Mouse (Mus musculus) liver, adult 2 months (tissue): ENCODE data around the gene Pold2. TPM values are rescaled to one million over a fixed set of nuclear protein-coding genes. Genes with fewer than 3 reads are reported as not detected.

Experiments
- DNase-seq: peaks from one replicate; pipeline ENCODE4 v3.0.0-alpha.2; 2011; ENCODE audit warnings: low read depth, low spot score; ENCODE audit errors: extremely low read depth
- H3K27ac ChIP-seq: fragments of 200-500 bp; replicated peaks from 2 replicates; pipeline ENCODE4 v1.5.1; 2012; ENCODE audit warnings: low read depth, mild to moderate bottlenecking, control low read depth, inconsistent platforms, low read length; ENCODE audit not compliant: insufficient read depth
- H3K27me3 ChIP-seq: fragments of 200-500 bp; 2 replicates; pipeline ENCODE4 v1.6.1; 2012; ENCODE audit warnings: mild to moderate bottlenecking, moderate library complexity, low read length, inconsistent platforms; ENCODE audit not compliant: control insufficient read depth, insufficient read depth
- H3K36me3 ChIP-seq: fragments of 200-500 bp; 2 replicates; pipeline ENCODE4 v1.6.1; 2012; ENCODE audit warnings: low read length, inconsistent platforms; ENCODE audit not compliant: control insufficient read depth, insufficient read depth
- H3K4me1 ChIP-seq: fragments of 200-500 bp; 2 replicates; pipeline ENCODE4 v1.6.1; 2011; ENCODE audit warnings: low read length; ENCODE audit not compliant: control insufficient read depth, insufficient read depth
- H3K4me3 ChIP-seq: fragments of 200-500 bp; 2 replicates; pipeline ENCODE4 v1.5.1; 2011; ENCODE audit warnings: low read depth, mild to moderate bottlenecking, control low read depth, low read length, moderate library complexity; ENCODE audit not compliant: insufficient read depth
- H3K79me2 ChIP-seq: fragments of 200-500 bp; 2 replicates; pipeline ENCODE4 v1.6.1; 2012; ENCODE audit warnings: inconsistent platforms, mild to moderate bottlenecking, low read length, moderate library complexity; ENCODE audit not compliant: control insufficient read depth, insufficient read depth
- H3K9ac ChIP-seq: fragments of 200-500 bp; 2 replicates; pipeline ENCODE4 v1.6.1; 2012; ENCODE audit warnings: low read depth, mild to moderate bottlenecking, control low read depth, inconsistent platforms, low read length
- CTCF ChIP-seq: fragments of 200-500 bp; IDR thresholded peaks from 2 replicates; pipeline ENCODE4 v1.5.1; 2011; ENCODE audit warnings: low read depth, low read length, control low read depth
- POLR2A ChIP-seq: fragments of 200-500 bp; IDR thresholded peaks from 2 replicates; pipeline ENCODE4 v1.6.1; 2011; ENCODE audit warnings: low read length, control low read depth; ENCODE audit not compliant: insufficient read depth; ENCODE audit errors: extremely low read depth
- WGBS: fragments of 180-500 bp; shearing (Covaris S2); methylation state at CpG from one replicate; pipeline ENCODE4 v1.1.7; 2018; 5-methylcytosine and 5-hydroxymethylcytosine counted together
- polyA plus RNA-seq: library from polyadenylated mRNA; depleted of rRNA; stranded (reverse); fragments of >200 nt; gene quantifications from 2 replicates; pipeline ENCODE4 v1.2.3, GENCODE M21; 2012
- total RNA-seq: library from RNA; depleted of rRNA; stranded (reverse); fragments of >200 nt; gene quantifications from 2 replicates; pipeline ENCODE4 v1.2.3, GENCODE M21; 2014

The Pold2 gene
- total and polyA plus RNA-seq, 2 experiments = 10.7 to 81.1 TPM

DNA sequence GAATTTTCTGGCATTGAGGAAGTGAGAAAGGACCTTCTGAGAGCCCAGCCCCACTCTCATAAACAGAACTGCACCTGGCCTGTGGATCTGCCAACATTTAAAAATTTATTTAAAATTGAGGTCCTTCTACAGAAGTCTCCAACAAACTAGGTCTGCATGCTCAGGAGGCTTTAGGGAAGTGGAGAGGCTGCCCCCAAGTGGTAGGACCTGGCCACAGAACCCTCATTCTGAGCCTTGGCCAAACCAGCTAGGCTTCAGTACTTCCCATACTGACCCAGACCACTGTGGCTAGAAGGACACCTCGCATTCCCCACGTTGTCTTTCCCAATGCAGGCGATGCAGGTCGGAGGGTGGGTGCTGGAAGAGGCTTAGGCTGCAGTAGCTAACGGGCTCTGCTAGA lies 34.5 kb upstream of the Pold2 start:
- no peak for TF ChIP-seq POLR2A
- peak; percentile 82 for TF ChIP-seq CTCF
- DNase-seq = peak; percentile 65
- Histone ChIP-seq H3K27ac (peak overlapping the region; percentile 93; the same call in 1 of the 2 replicates), H3K4me3 (peak overlapping the region; percentile 58), H3K79me2 (peaks cover 20% of the 10 kb centered on the region; the same call in 1 of the 2 replicates), H3K4me1 (peaks cover 31% of the 10 kb centered on the region), H3K9ac (peak overlapping the region; percentile 81), H3K27me3 (no peaks in the 10 kb centered on the region), H3K36me3 (peaks cover 26% of the 10 kb centered on the region; the same call in 1 of the 2 replicates)
- 15% methylated on average over 5 of the region's 5 CpGs for WGBS

GRCm38 (mm10) chr11:5908642-5909041 lies 30.6 kb upstream of the Pold2 start:
- H3K4me3 ChIP-seq = no peak overlapping the region
- H3K27ac ChIP-seq = no peak overlapping the region
- no peak for DNase-seq
- peaks cover 16% of the 10 kb centered on the region for H3K4me1 ChIP-seq
- 0 out of 2 replicates have a peak, but pooled peaks cover 4% of the 10 kb centered on the region for H3K79me2 ChIP-seq
- no peak overlapping the region for H3K9ac ChIP-seq
- TF ChIP-seq POLR2A (no peak), CTCF (no peak)
- H3K27me3 ChIP-seq = no peaks in the 10 kb centered on the region
- WGBS = 55% methylated on average over 4 of the region's 4 CpGs
- peaks cover 49% of the 10 kb centered on the region for H3K36me3 ChIP-seq

- Histone ChIP-seq H3K4me1 (0 out of 2 replicates have a peak, but pooled peaks cover 5% of the 10 kb centered on the region), H3K9ac (no peak overlapping the region), H3K79me2 (no peaks in the 10 kb centered on the region), H3K36me3 (peaks cover 52% of the 10 kb centered on the region), H3K4me3 (no peak overlapping the region), H3K27me3 (no peaks in the 10 kb centered on the region), H3K27ac (no peak overlapping the region)
- no peak for TF ChIP-seq CTCF
- TF ChIP-seq POLR2A = no peak
- no peak for DNase-seq
- 74% methylated on average over 5 of the region's 5 CpGs for WGBS
These were observed 29.0 kb upstream of the Pold2 start for GRCm38 (mm10) chr11:5907096-5907495.

DNA sequence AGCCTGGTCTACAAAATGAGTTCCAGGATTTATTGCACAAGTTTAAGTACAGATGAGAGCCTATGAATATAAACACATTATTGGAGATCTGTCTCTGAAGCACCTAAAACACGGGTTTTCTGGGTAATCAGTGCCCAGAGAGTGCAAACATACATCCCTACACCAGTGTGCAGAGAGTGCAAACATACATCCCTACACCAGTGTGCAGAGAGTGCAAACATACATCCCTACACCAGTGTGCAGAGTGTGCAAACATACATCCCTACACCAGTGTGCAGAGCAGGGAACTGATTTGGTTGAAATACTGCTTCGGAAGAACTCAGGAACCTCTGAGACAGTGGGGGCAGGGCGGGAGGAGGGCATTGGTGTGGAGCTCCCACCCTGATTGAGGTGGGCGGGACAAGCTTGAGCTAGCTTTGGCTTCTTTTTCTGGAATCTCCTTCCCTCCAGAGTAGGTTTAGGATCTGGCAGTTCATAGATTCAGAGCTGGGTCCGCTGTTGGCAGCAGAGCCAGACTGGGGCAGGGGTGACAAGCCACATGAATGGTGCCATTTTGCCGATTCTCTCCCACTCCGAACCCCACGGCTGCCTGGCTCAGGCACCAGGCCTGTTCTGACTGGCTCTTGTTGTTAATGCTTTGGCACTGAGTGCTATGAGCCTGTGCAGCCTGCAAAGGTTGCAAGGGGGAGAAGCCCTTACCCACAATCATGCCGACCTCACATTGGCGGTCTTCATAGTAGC lies 27.9 kb upstream of the Pold2 start:
- Histone ChIP-seq H3K4me1 (0 out of 2 replicates have a peak, but pooled peaks cover under 1% of the 10 kb centered on the region), H3K79me2 (no peaks in the 10 kb centered on the region), H3K27me3 (no peaks in the 10 kb centered on the region), H3K4me3 (no peak overlapping the region), H3K9ac (no peak overlapping the region), H3K36me3 (peaks cover 46% of the 10 kb centered on the region), H3K27ac (no peak overlapping the region)
- TF ChIP-seq POLR2A = no peak
- no peak for TF ChIP-seq CTCF
- WGBS = 80% methylated on average over 10 of the region's 10 CpGs
- DNase-seq = no peak

DNA sequence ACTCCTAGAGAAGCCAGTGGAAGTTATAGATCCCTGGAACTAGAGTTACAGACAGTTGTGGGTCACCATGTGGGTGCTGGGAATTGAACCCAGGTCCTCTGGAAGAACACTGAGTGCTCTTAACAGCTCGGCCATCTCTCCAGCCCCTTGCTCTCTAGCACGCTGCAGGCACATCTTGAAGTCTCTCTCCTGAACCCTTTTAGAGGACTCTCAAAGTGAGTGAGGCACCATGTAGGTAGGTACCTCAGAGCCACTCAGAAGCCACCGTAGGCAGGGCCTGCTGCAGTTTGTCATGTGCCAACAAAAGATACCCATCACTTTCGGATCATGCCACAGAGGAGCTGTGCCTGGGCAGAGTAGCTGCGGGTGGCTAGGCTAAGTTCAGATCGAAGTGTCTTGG lies 26.8 kb upstream of the Pold2 start:
- WGBS = 94% methylated on average over 6 of the region's 6 CpGs

DNA sequence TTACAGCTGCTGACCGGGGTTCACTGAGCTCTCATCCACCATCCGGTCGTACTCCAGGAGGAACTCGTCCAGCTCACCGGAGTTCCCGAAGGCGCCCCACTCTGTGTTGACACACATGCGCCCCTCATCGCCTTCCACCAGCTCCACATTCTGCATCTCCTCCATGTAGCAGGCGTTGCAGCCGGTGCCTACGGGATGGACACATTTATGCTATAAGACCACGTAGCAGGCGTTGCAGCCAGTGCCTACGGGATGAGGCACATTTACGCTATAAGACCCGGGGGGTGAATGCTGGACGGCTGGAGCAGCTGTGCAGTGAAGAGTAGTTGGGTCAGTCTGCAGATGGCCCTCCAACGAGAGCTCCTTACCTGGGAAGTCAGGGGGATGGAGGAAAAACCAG lies 26.3 kb upstream of the Pold2 start:
- Histone ChIP-seq H3K4me3 (no peak overlapping the region), H3K79me2 (no peaks in the 10 kb centered on the region), H3K27me3 (no peaks in the 10 kb centered on the region), H3K27ac (no peak overlapping the region), H3K36me3 (peaks cover 42% of the 10 kb centered on the region), H3K9ac (no peak overlapping the region), H3K4me1 (no peaks in the 10 kb centered on the region)
- no peak for DNase-seq
- WGBS = 94% methylated on average over 19 of the region's 19 CpGs
- no peak for TF ChIP-seq CTCF
- no peak for TF ChIP-seq POLR2A

More for the DNA sequence above, 26.8 kb upstream of the Pold2 start:
- H3K79me2 ChIP-seq = no peaks in the 10 kb centered on the region
- DNase-seq = no peak
- no peaks in the 10 kb centered on the region for H3K4me1 ChIP-seq
- H3K9ac ChIP-seq = no peak overlapping the region
- H3K27me3 ChIP-seq = no peaks in the 10 kb centered on the region
- no peak overlapping the region for H3K27ac ChIP-seq
- TF ChIP-seq POLR2A = no peak
- TF ChIP-seq CTCF = no peak
- H3K4me3 ChIP-seq = no peak overlapping the region
- H3K36me3 ChIP-seq = peaks cover 42% of the 10 kb centered on the region
